Mouse (Mus musculus) lung, adult 2 months (tissue): ENCODE measurements at regions not wholly inside any gene's neighbourhood (a gene's known extent, or its start where the extent isn't known, plus 50 kb on each side); places are given as distances from the start of the nearest gene placed in this dataset.

ENCODE experiments used
- DNase-seq: peaks from one replicate; pipeline ENCODE4 v3.0.0; 2022
- H3K4me1 ChIP-seq: fragments of 200-500 bp; 2 replicates; pipeline ENCODE4 v1.6.1; 2011; ENCODE audit warnings: low read length; ENCODE audit not compliant: control insufficient read depth, insufficient read depth
- H3K4me3 ChIP-seq: fragments of 200-500 bp; replicated peaks from 2 replicates; pipeline ENCODE3; 2011; ENCODE audit warnings: low read depth, mild to moderate bottlenecking, control low read depth, low read length; ENCODE audit errors: extremely low read depth
- CTCF ChIP-seq: fragments of 200-500 bp; IDR thresholded peaks from 2 replicates; pipeline ENCODE4 v1.5.1; 2011; ENCODE audit warnings: mild to moderate bottlenecking, low read length, control low read depth; ENCODE audit not compliant: insufficient read depth
- POLR2A ChIP-seq: fragments of 200-500 bp; IDR thresholded peaks from 2 replicates; pipeline ENCODE4 v1.6.1; 2011; ENCODE audit warnings: low read depth, mild to moderate bottlenecking, control low read depth, low read length, borderline replicate concordance; ENCODE audit errors: extremely low read depth
- WGBS: fragments of 180-500 bp; shearing (Covaris S2); methylation state at CpG from one replicate; pipeline ENCODE4 v1.1.7; 2018; 5-methylcytosine and 5-hydroxymethylcytosine counted together

DNA sequence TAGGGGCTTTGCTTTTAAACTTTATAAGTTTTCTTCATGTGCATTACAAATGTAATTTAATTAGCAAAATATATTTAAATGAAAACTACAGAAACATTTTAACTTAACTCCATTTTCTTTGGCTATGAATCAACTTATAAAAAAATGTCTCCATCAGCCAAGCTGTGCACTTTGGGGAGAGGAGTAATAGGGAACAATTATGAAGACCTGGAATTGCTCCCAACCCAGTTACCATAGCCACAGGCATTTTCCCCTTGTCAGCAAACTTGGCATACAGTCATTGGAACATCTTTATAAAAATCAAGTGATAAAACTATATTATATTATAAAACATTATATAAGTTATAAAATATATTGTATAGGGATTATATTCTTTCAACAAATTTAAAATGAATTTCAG is 65.0 kb downstream of the Atxn7l3b start:
- TF ChIP-seq CTCF (no peak), POLR2A (no peak)
- H3K4me1 ChIP-seq, result no peaks in the 10 kb centered on the region
- no peak for DNase-seq

DNA sequence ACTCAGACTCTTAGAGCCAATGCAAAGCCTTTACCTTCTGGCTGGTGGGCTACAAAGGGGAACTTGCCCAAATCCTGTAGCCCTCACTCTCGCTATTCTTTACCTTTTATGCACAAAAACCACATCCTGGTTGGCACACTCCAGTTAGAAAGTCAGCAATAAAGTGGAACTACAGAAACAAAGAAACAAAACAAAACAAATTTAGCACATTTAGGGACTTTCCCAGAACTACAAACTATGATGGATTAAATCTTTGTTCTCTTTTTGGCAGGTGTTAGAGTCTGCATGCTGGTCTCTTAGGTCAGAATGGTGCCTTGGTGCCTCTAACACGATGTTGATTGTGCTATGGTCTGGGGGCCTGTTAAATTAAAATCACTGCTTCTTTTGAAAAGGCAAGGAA is 65.4 kb downstream of the Atxn7l3b start:
- H3K4me1 ChIP-seq, result no peaks in the 10 kb centered on the region
- 33% methylated on average over 2 of the region's 2 CpGs for WGBS
- no peak for TF ChIP-seq CTCF
- TF ChIP-seq POLR2A, result no peak
- no peak for DNase-seq
- no peak overlapping the region for H3K4me3 ChIP-seq

More for the DNA sequence above, 65.0 kb downstream of the Atxn7l3b start:
- no peak overlapping the region for H3K4me3 ChIP-seq

DNA sequence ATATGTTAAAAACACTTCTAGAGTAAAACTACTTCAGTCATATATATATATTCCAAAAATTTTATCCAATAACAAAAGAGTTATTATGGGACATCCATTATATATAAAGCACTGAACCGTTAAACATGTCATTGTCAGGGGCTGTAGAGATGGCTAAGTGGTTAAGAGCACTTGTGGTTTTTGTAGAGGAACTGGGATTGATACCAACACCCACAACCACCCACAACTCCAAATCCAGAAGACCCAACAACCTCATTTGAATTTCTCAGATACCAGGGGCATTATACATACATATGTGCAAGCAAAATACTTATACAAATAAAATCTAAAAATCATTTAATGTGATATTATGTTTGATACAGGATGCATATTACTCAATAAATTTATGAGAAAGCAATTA is 76.8 kb downstream of the Atxn7l3b start:
- DNase-seq, result no peak
- Histone ChIP-seq H3K4me3 (no peak overlapping the region), H3K4me1 (no peaks in the 10 kb centered on the region)
- WGBS, result 50% methylated on average over 1 of the region's 1 CpGs
- TF ChIP-seq CTCF (no peak), POLR2A (no peak)

DNA sequence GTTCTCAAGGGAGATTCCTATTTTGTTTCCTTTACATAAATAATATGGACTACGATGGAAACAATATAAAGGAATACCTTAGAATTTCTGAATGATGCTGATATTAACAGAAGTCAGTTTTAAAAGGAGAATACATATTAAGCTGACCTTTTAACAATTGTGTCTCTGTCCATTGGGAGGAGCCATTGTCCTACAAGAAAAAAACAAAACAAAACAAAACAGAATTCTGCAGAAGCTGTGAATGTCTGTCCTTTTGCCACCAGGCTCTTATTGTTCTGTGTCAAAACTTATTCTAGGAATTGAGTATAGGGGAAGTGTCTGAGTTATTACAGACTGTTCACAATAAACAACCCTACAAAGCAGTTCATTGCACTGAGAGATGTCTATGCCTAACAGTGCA is 82.6 kb downstream of the Atxn7l3b start:
- no peak for DNase-seq
- TF ChIP-seq CTCF, result no peak
- Histone ChIP-seq H3K4me3 (no peak overlapping the region), H3K4me1 (no peaks in the 10 kb centered on the region)
- 52% methylated on average over 1 of the region's 1 CpGs for WGBS

DNA sequence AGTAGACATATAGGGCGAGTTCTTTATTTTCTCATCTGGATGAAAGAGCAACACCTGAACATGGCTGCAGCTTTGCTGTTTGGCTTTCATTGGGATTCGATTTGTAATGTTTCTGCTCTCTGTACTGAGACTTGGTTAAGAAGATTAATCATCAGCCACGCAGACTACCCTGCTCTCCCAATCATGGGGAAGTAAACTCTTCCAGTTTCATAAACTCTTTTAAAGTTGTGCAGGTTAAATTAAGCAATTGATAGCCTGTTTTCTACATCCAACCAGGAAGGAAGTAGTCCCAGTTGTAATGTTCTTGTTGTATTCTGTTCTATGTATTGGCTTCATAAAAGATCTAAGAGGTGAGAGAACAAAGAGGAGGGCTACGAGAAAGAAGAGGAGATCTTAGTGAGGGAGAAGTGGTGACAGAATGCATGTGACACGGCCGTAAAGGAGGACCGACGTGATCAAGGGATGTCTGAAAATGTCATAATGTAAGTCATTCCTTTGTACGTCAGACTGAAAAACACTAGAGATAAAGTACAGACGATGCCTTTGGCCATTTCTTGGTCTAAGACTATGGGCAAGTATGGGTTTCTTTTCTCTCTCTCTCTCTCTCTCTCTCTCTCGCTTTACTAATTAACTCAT is 91.3 kb downstream of the Atxn7l3b start:
- TF ChIP-seq CTCF (no peak), POLR2A (no peak)
- WGBS, result 73% methylated on average over 11 of the region's 11 CpGs
- DNase-seq, result no peak
- no peak overlapping the region for H3K4me3 ChIP-seq
- no peaks in the 10 kb centered on the region for H3K4me1 ChIP-seq

DNA sequence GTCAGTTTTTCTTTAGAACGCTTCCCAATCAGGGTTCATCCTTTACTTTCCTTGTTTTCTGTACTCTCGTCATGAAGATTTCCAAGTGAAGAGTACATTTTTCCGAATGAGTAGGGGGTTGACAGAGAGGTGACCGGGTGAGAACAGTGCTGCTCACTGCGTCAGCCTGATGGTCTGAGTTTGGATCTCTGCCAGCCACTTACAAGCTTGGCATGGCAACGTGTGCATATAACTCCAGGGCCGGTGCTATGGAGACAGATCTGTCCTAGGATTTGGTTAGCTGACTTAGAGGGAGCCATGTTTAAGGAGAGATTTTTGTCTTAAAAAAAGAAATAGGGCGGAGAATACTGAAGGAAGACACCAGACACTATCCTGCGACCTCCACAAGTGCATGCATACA is 92.8 kb downstream of the Atxn7l3b start:
- TF ChIP-seq POLR2A (no peak), CTCF (no peak)
- H3K4me3 ChIP-seq, result no peak overlapping the region
- no peak for DNase-seq
- no peaks in the 10 kb centered on the region for H3K4me1 ChIP-seq
- 58% methylated on average over 9 of the region's 9 CpGs for WGBS

DNA sequence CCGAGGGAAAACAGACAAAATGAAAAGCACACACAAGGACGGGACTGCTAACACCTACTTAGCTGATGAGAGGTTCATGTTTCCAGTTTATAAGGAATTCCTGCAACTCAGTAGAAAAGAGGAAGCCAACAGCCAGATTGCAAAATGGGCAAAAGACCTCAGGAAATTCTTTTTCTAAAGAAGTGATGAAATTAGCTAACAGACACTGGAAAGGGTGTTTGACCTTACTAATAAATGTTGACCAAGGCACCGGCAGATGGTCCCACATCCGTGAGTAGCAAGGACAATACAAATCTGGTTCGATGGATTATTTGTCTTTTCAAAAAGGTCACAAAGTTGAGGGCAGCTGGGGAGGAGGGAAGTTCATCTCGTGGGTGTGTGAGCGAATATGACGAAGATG is 93.3 kb downstream of the Atxn7l3b start:
- 29% methylated on average over 8 of the region's 8 CpGs for whole genome bisulfite sequencing
- no peak for DNase-seq
- H3K4me1 ChIP-seq, result no peaks in the 10 kb centered on the region
- no peak overlapping the region for H3K4me3 ChIP-seq
- TF ChIP-seq CTCF (no peak), POLR2A (no peak)

DNA sequence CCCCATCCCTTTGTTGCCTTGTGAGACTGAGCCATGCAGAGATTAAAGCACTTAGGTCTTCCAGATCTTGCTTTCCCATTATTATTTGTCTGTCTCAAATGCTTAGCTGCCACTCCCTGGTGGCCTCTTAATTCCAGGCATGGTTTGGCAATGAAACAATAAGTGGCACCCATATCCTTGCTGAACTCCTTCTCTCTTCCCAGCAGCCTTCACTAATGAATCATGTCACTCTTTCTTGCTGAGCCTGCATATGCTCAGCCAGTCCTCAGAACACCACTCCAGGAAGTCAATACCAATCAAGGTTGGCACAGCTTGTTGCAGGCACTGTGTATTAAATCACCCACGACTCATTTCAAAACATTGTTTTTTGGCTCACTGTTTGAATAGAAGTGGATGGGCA is 118.6 kb downstream of the Atxn7l3b start:
- Histone ChIP-seq H3K4me3 (no peak overlapping the region), H3K4me1 (no peaks in the 10 kb centered on the region)
- WGBS, result 49% methylated on average over 1 of the region's 1 CpGs
- TF ChIP-seq POLR2A, result no peak
- TF ChIP-seq CTCF, result no peak
- no peak for DNase-seq

DNA sequence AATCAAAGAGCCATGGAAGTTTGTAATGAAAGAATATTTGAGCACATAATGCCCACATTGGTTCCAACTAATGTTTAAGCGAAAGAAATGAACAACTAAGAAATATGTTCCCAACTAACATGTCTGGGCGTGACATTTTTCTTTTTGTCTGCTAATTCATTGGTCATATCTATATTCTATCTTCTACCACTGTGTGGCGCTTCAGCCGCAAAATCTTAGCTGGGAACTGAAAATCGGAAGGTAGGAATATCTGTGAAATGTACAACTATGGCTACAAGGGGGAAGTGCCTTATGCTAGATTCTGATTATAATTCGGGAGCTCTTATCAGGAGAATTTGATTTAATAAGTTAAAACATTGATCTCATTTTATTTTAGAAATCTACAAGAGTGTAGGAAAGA is 125.2 kb downstream of the Atxn7l3b start:
- TF ChIP-seq CTCF (no peak), POLR2A (no peak)
- 40% methylated on average over 6 of the region's 6 CpGs for WGBS
- H3K4me3 ChIP-seq, result no peak overlapping the region
- no peak for DNase-seq
- H3K4me1 ChIP-seq, result no peaks in the 10 kb centered on the region

DNA sequence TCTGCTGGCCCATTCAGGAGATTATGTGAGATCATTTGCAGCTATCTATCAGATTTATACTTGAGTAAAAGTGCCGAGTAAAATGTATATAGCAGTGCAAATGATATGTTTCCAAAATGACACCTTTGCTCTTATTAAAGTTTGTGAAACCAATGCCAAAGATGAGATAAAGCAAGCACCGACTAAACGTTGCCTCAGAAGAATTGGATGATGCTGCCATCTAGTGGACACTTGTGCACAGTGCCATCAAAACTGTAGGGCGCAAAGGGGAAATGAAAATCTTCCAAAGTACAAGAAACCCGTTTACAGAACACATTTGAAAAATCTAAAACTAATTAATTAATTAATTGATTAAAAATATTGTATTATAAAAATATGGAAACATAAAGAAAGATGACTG is 127.2 kb downstream of the Atxn7l3b start:
- no peak for DNase-seq
- TF ChIP-seq POLR2A (no peak), CTCF (peak; percentile 53; the same call in 1 of the 2 replicates)
- WGBS, result 4% methylated on average over 5 of the region's 5 CpGs

DNA sequence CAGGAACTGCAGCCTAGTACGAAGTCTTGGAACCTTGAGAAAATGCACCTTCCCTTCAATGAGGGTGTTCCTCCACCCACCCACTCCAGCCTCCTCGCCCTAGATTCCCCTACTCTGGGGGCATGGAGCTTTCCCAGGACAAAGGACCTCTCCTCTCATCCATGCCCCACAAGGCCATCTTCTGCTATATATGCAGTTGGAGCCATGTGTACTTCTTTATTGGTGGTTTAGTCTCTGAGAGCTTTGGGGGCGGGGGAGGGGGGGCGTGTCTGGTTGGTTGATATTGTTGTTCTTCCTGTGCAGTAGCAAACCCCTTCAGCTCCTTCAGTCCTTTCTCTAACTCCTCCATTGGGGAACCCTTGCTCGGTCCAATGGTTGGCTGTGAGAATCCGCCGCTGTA is 130.2 kb downstream of the Atxn7l3b start:
- WGBS, result 65% methylated on average over 7 of the region's 7 CpGs
- TF ChIP-seq POLR2A (no peak), CTCF (no peak)

More for the DNA sequence above, 127.2 kb downstream of the Atxn7l3b start:
- H3K4me1 ChIP-seq, result no peaks in the 10 kb centered on the region
- H3K4me3 ChIP-seq, result no peak overlapping the region

More for the DNA sequence above, 130.2 kb downstream of the Atxn7l3b start:
- no peak overlapping the region for H3K4me3 ChIP-seq
- no peak for DNase-seq
- H3K4me1 ChIP-seq, result no peaks in the 10 kb centered on the region
